Mouse (Mus musculus) intestine, embryonic 16.5 days (tissue): Measurements from ENCODE around the gene Sart3. TPM values are rescaled to one million over a fixed set of nuclear protein-coding genes. Genes with fewer than 3 reads are reported as not detected.
A peak's percentile ranks its signal among the peaks of the same experiment; 100 is the strongest.
"Not testable (repeated sequence)": the region's sequence is repeated elsewhere in the genome, so short reads cannot be mapped to it uniquely, and the experiment has no call there.

Experiments used
- ATAC-seq: fragments of 200-750 bp; cut with Nextera tagmentation; 2 replicates; pipeline ENCODE4 v1.8.0; 2017; ENCODE audit warnings: moderate TSS enrichment, moderate library complexity
- H3K27ac ChIP-seq: fragments of 300-500 bp; sonication (generic); 2 replicates; pipeline ENCODE4 v1.5.1; 2014; ENCODE audit warnings: mild to moderate bottlenecking, low read length
- H3K27me3 ChIP-seq: fragments of 300-500 bp; sonication (generic); replicated peaks from 2 replicates; pipeline ENCODE4 v1.6.1; 2014; ENCODE audit warnings: low read length, control low read depth, mixed read lengths; ENCODE audit not compliant: control insufficient read depth, insufficient read depth
- H3K36me3 ChIP-seq: fragments of 300-500 bp; sonication (generic); 2 replicates; pipeline ENCODE4 v1.6.1; 2014; ENCODE audit warnings: low read length, control low read depth; ENCODE audit not compliant: control insufficient read depth, insufficient read depth
- H3K4me1 ChIP-seq: fragments of 300-500 bp; sonication (generic); 2 replicates; pipeline ENCODE4 v1.6.1; 2014; ENCODE audit warnings: low read length, control low read depth, mixed read lengths; ENCODE audit not compliant: control insufficient read depth, insufficient read depth
- H3K4me2 ChIP-seq: fragments of 300-500 bp; sonication (generic); 2 replicates; pipeline ENCODE4 v1.6.1; 2014; ENCODE audit warnings: low read depth, low read length, control low read depth
- H3K4me3 ChIP-seq: fragments of 300-500 bp; sonication (generic); 2 replicates; pipeline ENCODE4 v1.5.1; 2014; ENCODE audit warnings: mild to moderate bottlenecking, low read length
- H3K9ac ChIP-seq: fragments of 300-500 bp; sonication (generic); 2 replicates; pipeline ENCODE4 v1.6.1; 2014; ENCODE audit warnings: low read depth, low read length
- H3K9me3 ChIP-seq: fragments of 300-500 bp; sonication (generic); 2 replicates; pipeline ENCODE4 v1.6.1; 2016; ENCODE audit warnings: low read length, control low read depth; ENCODE audit not compliant: control insufficient read depth
- WGBS: fragments of 180-500 bp; shearing (Covaris S2); extraction: QIAGEN DNeasy Blood & Tissue Kit; methylation state at CpG from one replicate; pipeline ENCODE4 v1.1.7; 2014; 5-methylcytosine and 5-hydroxymethylcytosine counted together
- polyA plus RNA-seq: library from polyadenylated mRNA; unstranded; fragments of >200 nt; fragmentation: Nextera tagmentation; extraction: Ambion mirVana; gene quantifications from 2 replicates; pipeline ENCODE4 v1.2.1, GENCODE M21; 2015

The Sart3 gene
- polyA plus RNA-seq, 1 experiment from 2014 or later: 30.2 TPM

GRCm38 (mm10) chr5:113796401-113797148 lies 24.3 kb upstream of the Sart3 start:
- Histone ChIP-seq H3K4me2 (peak overlapping the region; percentile 55), H3K4me3 (peak overlapping the region; percentile 52), H3K36me3 (no peaks in the 10 kb centered on the region), H3K4me1 (peaks cover 28% of the 10 kb centered on the region), H3K27me3 (no peaks in the 10 kb centered on the region), H3K9me3 (no peaks in the 10 kb centered on the region), H3K27ac (peak overlapping the region; percentile 61), H3K9ac (peak overlapping the region; percentile 61)
- ATAC-seq: peak; percentile 12; the same call in 1 of the 2 replicates
- 8% methylated on average over 13 of the region's 13 CpGs for WGBS

- H3K4me2 ChIP-seq: no peak overlapping the region
Observed at GRCm38 (mm10) chr5:113791197-113792095, 19.1 kb upstream of the Sart3 start.

DNA sequence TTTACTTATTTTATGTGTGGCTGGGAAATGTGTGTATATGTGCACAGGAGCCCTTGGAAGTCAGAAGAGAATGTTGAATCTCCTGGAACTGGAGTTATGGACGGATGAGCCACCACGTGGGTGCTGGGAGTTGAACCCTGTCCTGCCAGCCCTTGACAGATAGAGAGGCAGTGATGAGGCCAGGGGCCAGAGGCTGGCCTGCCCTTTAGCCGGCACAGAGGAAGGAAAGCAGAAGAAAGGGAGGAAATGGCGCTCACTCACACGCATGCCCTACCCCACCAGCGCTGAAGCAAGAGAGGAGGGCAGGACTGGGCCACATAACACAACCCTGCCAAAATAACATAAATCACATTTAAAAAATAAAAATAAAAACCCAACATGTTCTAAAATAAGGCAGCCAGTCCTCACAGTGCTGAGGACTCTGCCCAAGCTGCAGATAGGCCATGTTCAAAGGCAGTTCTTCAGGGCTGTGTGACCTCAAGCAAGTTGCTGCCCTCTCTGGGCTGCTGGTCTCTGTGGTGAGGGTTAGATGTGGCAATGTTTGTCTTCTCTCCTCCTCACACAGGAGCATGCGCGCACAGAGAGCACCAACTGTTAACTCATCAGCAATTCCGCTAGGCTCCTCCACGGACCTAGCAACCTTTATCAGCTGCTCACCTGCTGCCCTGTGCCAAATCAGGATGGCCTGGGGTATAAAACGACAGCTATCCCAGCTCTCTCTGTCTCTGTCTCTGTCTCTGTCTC lies 18.3 kb upstream of the Sart3 start:
- no peak overlapping the region for H3K4me3 ChIP-seq
- no peaks in the 10 kb centered on the region for H3K9me3 ChIP-seq
- no peak overlapping the region for H3K9ac ChIP-seq
- no peak overlapping the region for H3K4me2 ChIP-seq
- H3K36me3 ChIP-seq: no peaks in the 10 kb centered on the region
- ATAC-seq: peak; percentile 37; the same call in 1 of the 2 replicates
- H3K27me3 ChIP-seq: no peaks in the 10 kb centered on the region
- 58% methylated on average over 11 of the region's 11 CpGs for WGBS
- no peak overlapping the region for H3K27ac ChIP-seq
- peaks cover 22% of the 10 kb centered on the region for H3K4me1 ChIP-seq

More at GRCm38 (mm10) chr5:113791197-113792095, 19.1 kb upstream of the Sart3 start:
- H3K36me3 ChIP-seq: no peaks in the 10 kb centered on the region
- peaks cover 25% of the 10 kb centered on the region for H3K4me1 ChIP-seq
- H3K27me3 ChIP-seq: no peaks in the 10 kb centered on the region
- no peak overlapping the region for H3K4me3 ChIP-seq
- WGBS: 69% methylated on average over 16 of the region's 16 CpGs
- H3K9me3 ChIP-seq: no peaks in the 10 kb centered on the region
- ATAC-seq: peak; percentile 66
- H3K27ac ChIP-seq: no peak overlapping the region
- no peak overlapping the region for H3K9ac ChIP-seq

- H3K4me2 ChIP-seq: no peak overlapping the region
- no peaks in the 10 kb centered on the region for H3K9me3 ChIP-seq
- 0 out of 2 replicates have a peak overlapping the region, but pooled peaks have one; percentile 21 for H3K9ac ChIP-seq
- no peaks in the 10 kb centered on the region for H3K27me3 ChIP-seq
- peak overlapping the region; percentile 65 for H3K27ac ChIP-seq
- ATAC-seq: peak; percentile 66
- peaks cover 22% of the 10 kb centered on the region for H3K4me1 ChIP-seq
- 30% methylated on average over 7 of the region's 7 CpGs for WGBS
- H3K4me3 ChIP-seq: no peak overlapping the region
- H3K36me3 ChIP-seq: no peaks in the 10 kb centered on the region
Observed at GRCm38 (mm10) chr5:113789075-113789788, 16.9 kb upstream of the Sart3 start.

DNA sequence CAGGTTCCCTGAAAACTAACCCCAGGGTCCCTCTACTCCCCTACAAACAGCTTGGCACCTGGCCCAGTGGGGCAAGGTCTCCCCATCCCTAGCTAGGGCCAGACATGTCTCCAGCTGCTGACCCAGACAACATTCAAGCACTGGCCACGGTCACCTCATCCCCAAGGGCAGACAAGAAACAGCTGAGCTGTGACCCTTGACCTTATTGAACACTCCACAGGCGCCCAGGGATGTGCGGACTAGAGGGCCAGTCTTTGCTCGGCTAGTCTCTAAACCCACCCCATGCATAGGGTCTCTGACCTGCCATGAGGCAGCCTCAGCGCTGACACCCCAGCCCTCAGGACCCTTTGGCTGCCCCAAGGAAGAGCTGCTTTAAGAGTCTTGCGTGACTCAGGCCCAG lies 16.3 kb upstream of the Sart3 start:
- no peak; the same call in 1 of the 2 replicates for ATAC-seq
- WGBS: 38% methylated on average over 6 of the region's 6 CpGs
- Histone ChIP-seq H3K4me1 (peaks cover 22% of the 10 kb centered on the region), H3K4me2 (no peak overlapping the region), H3K4me3 (no peak overlapping the region), H3K9ac (no peak overlapping the region), H3K9me3 (no peaks in the 10 kb centered on the region), H3K36me3 (no peaks in the 10 kb centered on the region), H3K27ac (peak overlapping the region; percentile 65), H3K27me3 (no peaks in the 10 kb centered on the region)

DNA sequence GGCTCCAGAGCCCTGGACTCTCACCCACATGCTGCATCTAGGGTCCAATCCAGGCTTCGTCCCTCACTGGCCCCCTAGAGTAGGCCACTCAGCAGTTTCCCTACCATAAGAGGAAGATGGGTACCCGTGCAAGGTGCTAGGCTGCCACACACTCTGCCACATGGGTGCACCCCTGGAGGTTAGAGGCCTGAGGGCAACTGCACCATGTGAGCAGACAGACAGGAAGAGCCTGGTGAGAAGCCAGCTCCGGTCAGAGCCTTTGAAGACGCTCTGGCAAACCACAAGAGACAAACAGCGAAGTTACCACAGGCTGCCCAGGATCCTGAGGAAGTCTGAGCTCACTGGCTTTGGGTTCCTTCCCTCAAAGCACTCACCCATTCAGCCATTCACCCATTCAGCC lies 14.7 kb upstream of the Sart3 start:
- Histone ChIP-seq H3K9me3 (no peaks in the 10 kb centered on the region), H3K9ac (no peak overlapping the region), H3K4me3 (no peak overlapping the region), H3K4me1 (peaks cover 28% of the 10 kb centered on the region), H3K27me3 (no peaks in the 10 kb centered on the region), H3K27ac (no peak overlapping the region), H3K36me3 (no peaks in the 10 kb centered on the region), H3K4me2 (no peak overlapping the region)
- 78% methylated on average over 5 of the region's 5 CpGs for WGBS
- no peak for ATAC-seq

GRCm38 (mm10) chr5:113784104-113784503 lies 11.8 kb upstream of the Sart3 start:
- peak; percentile 12; the same call in 1 of the 2 replicates for ATAC-seq
- H3K27me3 ChIP-seq, H3K36me3 ChIP-seq, H3K4me3 ChIP-seq, H3K4me2 ChIP-seq, H3K9me3 ChIP-seq: not testable (repeated sequence)
- peak overlapping the region; percentile 42; the same call in 1 of the 2 replicates for H3K9ac ChIP-seq
- peak overlapping the region; percentile 89 for H3K27ac ChIP-seq
- 29% methylated on average over 3 of the region's 3 CpGs for WGBS
- H3K4me1 ChIP-seq: peaks cover 15% of the 10 kb centered on the region

DNA sequence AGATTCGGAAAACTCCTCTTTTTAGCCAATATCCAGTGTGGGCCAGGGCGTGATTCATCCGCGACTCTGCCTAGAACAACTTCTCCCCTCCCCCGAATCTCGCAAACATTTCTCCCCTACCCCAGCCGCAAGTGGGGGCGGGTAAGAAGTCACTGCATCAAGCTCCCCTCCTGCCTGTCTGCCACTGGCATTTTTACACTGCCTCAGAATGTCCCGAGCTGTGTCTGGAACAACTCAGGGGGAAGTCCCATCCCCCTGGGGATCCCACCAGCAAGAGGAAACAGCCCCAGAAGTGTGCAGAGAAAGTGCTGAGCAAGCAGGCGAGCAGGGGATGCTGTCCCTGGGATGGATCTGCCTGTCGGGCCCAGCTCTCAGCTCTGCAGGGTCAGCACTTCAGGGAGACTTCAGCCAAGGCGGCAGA lies 11.3 kb upstream of the Sart3 start:
- WGBS: 8% methylated on average over 12 of the region's 12 CpGs
- no peak overlapping the region for H3K4me2 ChIP-seq
- H3K27me3 ChIP-seq: no peaks in the 10 kb centered on the region
- no peaks in the 10 kb centered on the region for H3K9me3 ChIP-seq
- H3K9ac ChIP-seq: peak overlapping the region; percentile 42; the same call in 1 of the 2 replicates
- H3K4me3 ChIP-seq: 0 out of 2 replicates have a peak overlapping the region, but pooled peaks have one; percentile 7
- H3K36me3 ChIP-seq: no peaks in the 10 kb centered on the region
- peak; percentile 79 for ATAC-seq
- H3K4me1 ChIP-seq: peaks cover 10% of the 10 kb centered on the region
- peak overlapping the region; percentile 89 for H3K27ac ChIP-seq
